Mouse (Mus musculus): ENCODE data around the gene Dnajb5.

GRCm38 (mm10) chr4:42944185-42944584 is 5.4 kb upstream of the Dnajb5 start:
- no peak for TF ChIP-seq CTCF (IDR thresholded peaks at IDR 0.05; ENCODE audit: low read depth)
- TF ChIP-seq EP300 (IDR thresholded peaks at IDR 0.05; ENCODE audit: low read depth) = no peak

Measured in heart, postnatal 0 days (tissue).